Mouse (Mus musculus) CH12.LX (cell line): Measurements from ENCODE around the gene Ccl17.

Source experiments
- CTCF ChIP-seq, 2 experiments: IDR thresholded peaks in 1 of 2; conservative IDR thresholded peaks in 1 of 2; 2 replicates each; pipeline ENCODE4 v1.5.1; 2011 to 2012; ENCODE audit warnings: low read depth in 2 of 2, low read length in 2 of 2, improper control_type of control experiment in 1 of 2, inconsistent platforms in 1 of 2, mild to moderate bottlenecking in 1 of 2, moderate library complexity in 1 of 2
- MEF2A ChIP-seq: IDR thresholded peaks from 2 replicates; pipeline ENCODE4 v1.6.1; 2014; ENCODE audit warnings: low read depth, mild to moderate bottlenecking, inconsistent platforms, low read length, improper control_type of control experiment, borderline replicate concordance
- MXI1 ChIP-seq: IDR thresholded peaks from 2 replicates; pipeline ENCODE4 v1.6.1; 2011; ENCODE audit warnings: mild to moderate bottlenecking, low read depth, low read length, improper control_type of control experiment
- POLR2A ChIP-seq: IDR thresholded peaks from 2 replicates; pipeline ENCODE4 v1.6.1; 2011; ENCODE audit warnings: low read depth, mild to moderate bottlenecking, improper control_type of control experiment, low read length
- ZC3H11A ChIP-seq: IDR thresholded peaks from 2 replicates; pipeline ENCODE4 v1.6.1; 2012; ENCODE audit warnings: low read depth, mild to moderate bottlenecking, inconsistent platforms, low read length, improper control_type of control experiment

GRCm38 (mm10) chr8:94771941-94772670 lies 38.1 kb upstream of the Ccl17 start, which contains the start of gene Cx3cl1:
- TF ChIP-seq POLR2A (no peak), ZC3H11A (no peak), MXI1 (no peak), MEF2A (no peak), CTCF (conservative IDR thresholded peaks at IDR 0.05 in 1 of 2, IDR thresholded peaks at IDR 0.05 in 1 of 2; ENCODE audit: low read depth in 2 of 2, low read length in 2 of 2) (no peak)
